Mouse (Mus musculus): ENCODE measurements around the gene Scgb2b20. TPM values are rescaled to one million over a fixed set of nuclear protein-coding genes. Genes with fewer than 3 reads are reported as not detected.
"Not testable (repeated sequence)": the region's sequence is repeated elsewhere in the genome, so short reads cannot be mapped to it uniquely, and the experiment has no call there.

Gene Scgb2b20
- polyA plus RNA-seq (2015; fragmentation: Nextera tagmentation; extraction: Ambion mirVana), result not detected in 2 replicates

DNA sequence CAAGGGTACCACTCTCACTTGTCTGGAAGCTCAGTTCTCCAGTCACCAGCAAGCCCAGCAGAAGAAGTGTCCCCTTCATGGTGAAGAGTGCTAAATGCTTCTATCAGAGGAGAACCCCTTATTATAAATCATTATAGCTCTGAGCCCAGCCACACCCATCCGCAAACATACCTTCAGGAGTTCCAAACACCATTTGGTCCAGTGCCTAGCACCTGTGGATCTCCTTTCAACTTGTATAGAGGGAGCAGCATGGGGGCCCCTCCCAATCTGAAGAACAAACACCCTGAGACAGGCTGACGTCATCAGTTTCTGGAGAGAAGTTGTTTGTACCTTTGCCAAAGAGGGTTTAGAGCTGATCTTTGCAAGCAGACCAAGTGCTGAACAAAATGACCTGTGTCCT is at the start of gene Scgb2b20:
Scgb2b20 (minus strand) TSS at position 101 of the 400 bp plus-strand sequence.
- H3K4me1 ChIP-seq (replicated peaks; ENCODE audit: control insufficient read depth, insufficient read depth, low read length); ATAC-seq (ENCODE audit: low read depth); H3K27me3 ChIP-seq (ENCODE audit: control insufficient read depth, insufficient read depth, low read depth, low read length); H3K36me3 ChIP-seq (ENCODE audit: control insufficient read depth, insufficient read depth, low read length); H3K9me3 ChIP-seq (ENCODE audit: control insufficient read depth, low read length); H3K4me2 ChIP-seq (ENCODE audit: low read depth, low read length); H3K27ac ChIP-seq (ENCODE audit: low read length); H3K9ac ChIP-seq (ENCODE audit: low read length); H3K4me3 ChIP-seq (ENCODE audit: low read length): not testable (repeated sequence)
- WGBS, result 75% methylated on average over 2 of the region's 2 CpGs

DNA sequence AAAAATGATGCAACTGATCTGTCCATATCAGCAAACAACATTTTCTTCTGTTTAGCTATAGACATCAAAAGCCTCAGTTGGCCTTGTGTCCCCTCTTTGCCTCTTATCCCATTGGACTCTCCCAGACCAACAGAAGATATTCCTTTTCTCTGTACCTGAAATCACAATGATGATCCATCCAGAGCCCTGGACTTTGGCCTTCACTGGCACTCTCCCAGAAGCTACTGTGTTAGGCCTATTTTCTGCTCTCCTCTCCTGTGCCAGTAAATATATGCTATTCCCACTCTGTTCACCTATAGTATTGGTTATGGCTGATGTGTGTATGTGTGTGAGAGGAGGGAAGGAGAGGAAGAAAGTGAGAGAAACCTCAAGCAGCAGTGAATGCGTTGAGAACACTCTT is 43.6 kb upstream of the Scgb2b20 start:
- ATAC-seq (ENCODE audit: low read depth); H3K27ac ChIP-seq (ENCODE audit: low read length); H3K9ac ChIP-seq (ENCODE audit: low read length); H3K4me3 ChIP-seq (ENCODE audit: low read length); H3K4me1 ChIP-seq (replicated peaks; ENCODE audit: control insufficient read depth, insufficient read depth, low read length); H3K36me3 ChIP-seq (ENCODE audit: control insufficient read depth, insufficient read depth, low read length); H3K9me3 ChIP-seq (ENCODE audit: control insufficient read depth, low read length); H3K27me3 ChIP-seq (ENCODE audit: control insufficient read depth, insufficient read depth, low read depth, low read length); H3K4me2 ChIP-seq (ENCODE audit: low read depth, low read length): not testable (repeated sequence)
- 36% methylated on average over 1 of the region's 1 CpGs for WGBS

DNA sequence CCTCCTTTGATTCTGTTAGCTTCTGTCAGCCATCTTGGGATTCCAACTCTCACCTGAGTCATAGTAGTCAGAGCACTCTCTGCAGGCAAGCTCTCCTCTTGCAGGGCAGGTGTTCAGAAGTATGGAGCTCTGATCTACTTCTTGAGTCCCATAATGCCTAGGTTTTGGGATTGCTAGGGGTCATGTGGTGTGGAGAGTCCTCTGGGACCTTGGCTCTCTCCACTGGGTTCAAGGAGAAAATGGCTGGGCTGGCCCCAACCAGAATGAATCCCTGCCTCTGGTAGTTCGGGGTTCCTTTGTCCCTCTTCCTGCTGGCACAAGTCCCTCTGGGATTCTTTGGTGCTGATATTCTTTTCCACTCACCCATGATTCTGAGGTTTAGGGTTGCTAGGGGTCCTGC is 35.5 kb upstream of the Scgb2b20 start:
- peaks cover 7% of the 10 kb centered on the region for H3K9me3 ChIP-seq (ENCODE audit: control insufficient read depth, low read length)
- ATAC-seq (ENCODE audit: low read depth), result no peak

DNA sequence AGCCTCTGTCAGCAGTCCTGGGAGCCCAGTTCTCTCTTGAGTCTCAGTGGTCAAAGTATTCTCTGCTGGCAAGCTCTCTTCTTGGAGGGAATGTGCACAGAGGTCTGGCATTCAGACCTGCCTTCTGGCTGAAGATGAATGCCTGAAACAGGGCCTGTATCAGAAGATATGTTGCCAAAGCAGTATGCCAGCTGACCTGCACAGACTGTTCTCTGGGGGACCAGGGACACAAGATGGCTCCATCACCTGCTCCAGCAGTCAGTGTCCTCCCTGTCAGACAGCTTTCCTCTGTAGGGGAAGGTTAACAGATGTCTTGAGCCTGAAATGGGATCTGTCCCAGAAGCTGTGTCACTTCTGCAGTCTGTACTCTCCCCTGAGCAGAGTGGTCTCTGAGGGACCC is 33.6 kb upstream of the Scgb2b20 start:
- H3K27ac ChIP-seq (ENCODE audit: low read length); ATAC-seq (ENCODE audit: low read depth); H3K4me1 ChIP-seq (replicated peaks; ENCODE audit: control insufficient read depth, insufficient read depth, low read length); H3K36me3 ChIP-seq (ENCODE audit: control insufficient read depth, insufficient read depth, low read length); H3K9ac ChIP-seq (ENCODE audit: low read length); H3K9me3 ChIP-seq (ENCODE audit: control insufficient read depth, low read length); H3K4me3 ChIP-seq (ENCODE audit: low read length); H3K4me2 ChIP-seq (ENCODE audit: low read depth, low read length); H3K27me3 ChIP-seq (ENCODE audit: control insufficient read depth, insufficient read depth, low read depth, low read length): not testable (repeated sequence)

More for the DNA sequence above, 35.5 kb upstream of the Scgb2b20 start:
- Histone ChIP-seq H3K36me3 (ENCODE audit: control insufficient read depth, insufficient read depth, low read length) (no peaks in the 10 kb centered on the region), H3K27me3 (ENCODE audit: control insufficient read depth, insufficient read depth, low read depth, low read length) (no peaks in the 10 kb centered on the region), H3K4me1 (replicated peaks; ENCODE audit: control insufficient read depth, insufficient read depth, low read length) (no peaks in the 10 kb centered on the region), H3K27ac (ENCODE audit: low read length) (no peak overlapping the region), H3K4me3 (ENCODE audit: low read length) (no peak overlapping the region), H3K9ac (ENCODE audit: low read length) (no peak overlapping the region), H3K4me2 (ENCODE audit: low read depth, low read length) (no peak overlapping the region)
- WGBS, result 73% methylated on average over 1 of the region's 1 CpGs

DNA sequence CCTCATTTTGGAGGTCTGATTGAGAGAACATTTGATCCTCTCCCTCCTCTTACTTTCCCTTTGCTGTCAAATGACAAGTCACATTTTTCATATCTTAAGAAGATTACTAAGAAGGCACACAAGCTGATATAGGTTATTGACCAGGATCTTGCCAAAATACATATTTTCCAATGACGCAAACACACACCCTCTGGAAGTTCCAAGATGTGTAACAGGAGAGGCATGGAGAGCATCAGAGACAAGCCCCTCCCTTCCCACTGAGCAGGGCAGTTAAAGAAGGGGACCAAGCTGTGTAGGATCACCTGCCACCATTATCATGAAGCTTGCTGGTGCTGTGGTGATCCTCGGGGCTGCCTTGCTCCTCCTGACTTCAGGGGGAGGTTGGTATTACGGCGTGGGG is 6.8 kb upstream of the Scgb2b20 start, which contains the start of gene Scgb1b20:
Scgb1b20 (plus strand) TSS at position 301 of the 400 bp plus-strand sequence.
- H3K27ac ChIP-seq (ENCODE audit: low read length); H3K9me3 ChIP-seq (ENCODE audit: control insufficient read depth, low read length); ATAC-seq (ENCODE audit: low read depth); H3K27me3 ChIP-seq (ENCODE audit: control insufficient read depth, insufficient read depth, low read depth, low read length); H3K4me2 ChIP-seq (ENCODE audit: low read depth, low read length); H3K36me3 ChIP-seq (ENCODE audit: control insufficient read depth, insufficient read depth, low read length); H3K9ac ChIP-seq (ENCODE audit: low read length); H3K4me3 ChIP-seq (ENCODE audit: low read length); H3K4me1 ChIP-seq (replicated peaks; ENCODE audit: control insufficient read depth, insufficient read depth, low read length): not testable (repeated sequence)
- 73% methylated on average over 4 of the region's 4 CpGs for WGBS

Other genes with a start within 250 kb of the Scgb2b20 start
- gene Scgb2b18, start 192.5 kb downstream of the Scgb2b20 start, polyA plus RNA-seq (2015; fragmentation: Nextera tagmentation; extraction: Ambion mirVana), result not detected in 2 replicates
- gene Scgb1b18, start 180.8 kb downstream of the Scgb2b20 start, polyA plus RNA-seq (2015; fragmentation: Nextera tagmentation; extraction: Ambion mirVana), result not detected in 2 replicates
- not detected in 2 replicates for gene Scgb2b19, start 86.0 kb downstream of the Scgb2b20 start, polyA plus RNA-seq (2015; fragmentation: Nextera tagmentation; extraction: Ambion mirVana)
- not detected in 2 replicates for gene Scgb1b19, start 79.0 kb downstream of the Scgb2b20 start, polyA plus RNA-seq (2015; fragmentation: Nextera tagmentation; extraction: Ambion mirVana)
- gene Scgb1b20, start 6.9 kb upstream of the Scgb2b20 start, polyA plus RNA-seq (2015; fragmentation: Nextera tagmentation; extraction: Ambion mirVana), result not detected in 2 replicates
- gene Scgb2b21, start 154.1 kb upstream of the Scgb2b20 start, polyA plus RNA-seq (2015; fragmentation: Nextera tagmentation; extraction: Ambion mirVana), result not detected in 2 replicates

Data from lung, embryonic 16.5 days (tissue).